Mouse (Mus musculus) CH12.LX (cell line): Measurements from ENCODE around the gene Mink1. TPM values are rescaled to one million over a fixed set of nuclear protein-coding genes. Genes with fewer than 3 reads are reported as not detected.

ENCODE experiments used
- DNase-seq: peaks from one replicate; pipeline ENCODE4 v3.0.0-alpha.2; 2013; ENCODE audit errors: extremely low read depth
- H3K27ac ChIP-seq: 2 replicates; pipeline ENCODE4 v1.5.1; 2012; ENCODE audit warnings: low read depth, mild to moderate bottlenecking, control low read depth, moderate library complexity; ENCODE audit not compliant: insufficient read depth
- H3K27me3 ChIP-seq: replicated peaks from 2 replicates; pipeline ENCODE3; 2012; ENCODE audit warnings: inconsistent platforms
- H3K36me3 ChIP-seq, 2 experiments: replicated peaks in 1 of 2; 2 replicates each; pipeline versions ENCODE3 to v1.6.1; 2012; ENCODE audit warnings: inconsistent platforms in 1 of 2, low read length in 1 of 2, mild to moderate bottlenecking in 1 of 2, mixed read lengths in 1 of 2, moderate library complexity in 1 of 2; ENCODE audit not compliant: control insufficient read depth in 1 of 2, insufficient read depth in 1 of 2
- H3K4me1 ChIP-seq, 2 experiments: 2 replicates each; pipeline ENCODE4 v1.6.1; 2012; ENCODE audit warnings: inconsistent platforms in 1 of 2, moderate library complexity in 1 of 2; ENCODE audit not compliant: insufficient read depth in 2 of 2, control insufficient read depth in 1 of 2
- H3K4me2 ChIP-seq: 2 replicates; pipeline ENCODE4 v1.6.1; 2012; ENCODE audit warnings: low read depth, mild to moderate bottlenecking, control low read depth; ENCODE audit not compliant: poor library complexity, insufficient read depth, severe bottlenecking
- H3K4me3 ChIP-seq, 3 experiments: fragments of 150-350 bp in 1 of 3; sonication (generic) in 1 of 3; replicated peaks in 1 of 3; 2 replicates each; pipeline versions ENCODE3 to v1.5.1; 2011 to 2012; ENCODE audit warnings: low read depth in 2 of 3, low read length in 2 of 3, mild to moderate bottlenecking in 2 of 3, moderate library complexity in 2 of 3, control low read depth in 1 of 3, improper control_type of control experiment in 1 of 3, inconsistent platforms in 1 of 3, mixed read lengths in 1 of 3; ENCODE audit not compliant: poor library complexity in 1 of 3
- H3K79me2 ChIP-seq: replicated peaks from 2 replicates; pipeline ENCODE4 v1.6.1; 2012; ENCODE audit warnings: mild to moderate bottlenecking, moderate library complexity; ENCODE audit not compliant: control insufficient read depth, poor library complexity, insufficient read depth, severe bottlenecking; ENCODE audit errors: extremely low read depth
- H3K9ac ChIP-seq: 2 replicates; pipeline ENCODE4 v1.6.1; 2012; ENCODE audit warnings: low read depth, mild to moderate bottlenecking, control low read depth, moderate library complexity; ENCODE audit not compliant: insufficient read depth
- H3K9me3 ChIP-seq: replicated peaks from 2 replicates; pipeline ENCODE3; 2012; ENCODE audit warnings: low read length, inconsistent platforms, mixed read lengths
- E2F4 ChIP-seq: IDR thresholded peaks from 2 replicates; pipeline ENCODE4 v1.6.1; 2011; ENCODE audit warnings: low read depth, low read length, improper control_type of control experiment; ENCODE audit not compliant: insufficient replicate concordance
- ELF1 ChIP-seq: IDR thresholded peaks from 2 replicates; pipeline ENCODE4 v1.6.1; 2014; ENCODE audit warnings: low read depth, mild to moderate bottlenecking, inconsistent platforms, low read length, improper control_type of control experiment
- EP300 ChIP-seq: IDR thresholded peaks from 2 replicates; pipeline ENCODE4 v1.6.1; 2011; ENCODE audit warnings: low read length, improper control_type of control experiment
- HCFC1 ChIP-seq: IDR thresholded peaks from 2 replicates; pipeline ENCODE4 v1.6.1; 2012; ENCODE audit warnings: low read depth, mild to moderate bottlenecking, inconsistent platforms, low read length, improper control_type of control experiment
- MEF2A ChIP-seq: IDR thresholded peaks from 2 replicates; pipeline ENCODE4 v1.6.1; 2014; ENCODE audit warnings: low read depth, mild to moderate bottlenecking, inconsistent platforms, low read length, improper control_type of control experiment, borderline replicate concordance
- MYC ChIP-seq: IDR thresholded peaks from 2 replicates; pipeline ENCODE4 v1.6.1; 2011; ENCODE audit warnings: low read depth, mild to moderate bottlenecking, improper control_type of control experiment, low read length
- NRF1 ChIP-seq: IDR thresholded peaks from 2 replicates; pipeline ENCODE4 v1.6.1; 2014; ENCODE audit warnings: low read depth, mild to moderate bottlenecking, inconsistent platforms, low read length, improper control_type of control experiment, moderate library complexity
- PAX5 ChIP-seq: IDR thresholded peaks from 2 replicates; pipeline ENCODE4 v1.6.1; 2012; ENCODE audit warnings: low read length, inconsistent platforms, mixed read lengths
- POLR2A ChIP-seq: IDR thresholded peaks from 2 replicates; pipeline ENCODE4 v1.6.1; 2011; ENCODE audit warnings: low read depth, mild to moderate bottlenecking, improper control_type of control experiment, low read length
- POLR2AphosphoS2 ChIP-seq: IDR thresholded peaks from 2 replicates; pipeline ENCODE4 v1.6.1; 2011; ENCODE audit warnings: low read depth, low read length, improper control_type of control experiment
- RAD21 ChIP-seq: IDR thresholded peaks from 2 replicates; pipeline ENCODE4 v1.6.1; 2011; ENCODE audit warnings: low read depth, mild to moderate bottlenecking, low read length, improper control_type of control experiment, moderate library complexity
- RCOR1 ChIP-seq: conservative IDR thresholded peaks from 2 replicates; pipeline ENCODE4 v1.6.1; 2012; ENCODE audit warnings: low read depth, mild to moderate bottlenecking, inconsistent platforms, low read length, improper control_type of control experiment
- SIN3A ChIP-seq: IDR thresholded peaks from 2 replicates; pipeline ENCODE4 v1.6.1; 2012; ENCODE audit warnings: low read length, improper control_type of control experiment, inconsistent platforms
- TCF12 ChIP-seq: IDR thresholded peaks from 2 replicates; pipeline ENCODE4 v1.6.1; 2014; ENCODE audit warnings: low read depth, mild to moderate bottlenecking, inconsistent platforms, low read length, improper control_type of control experiment
- UBTF ChIP-seq: IDR thresholded peaks from 2 replicates; pipeline ENCODE4 v1.6.1; 2012; ENCODE audit warnings: low read depth, mild to moderate bottlenecking, inconsistent platforms, low read length, improper control_type of control experiment, moderate library complexity
- ZC3H11A ChIP-seq: IDR thresholded peaks from 2 replicates; pipeline ENCODE4 v1.6.1; 2012; ENCODE audit warnings: low read depth, mild to moderate bottlenecking, inconsistent platforms, low read length, improper control_type of control experiment
- ZMIZ1 ChIP-seq: IDR thresholded peaks from 2 replicates; pipeline ENCODE4 v1.6.1; 2012; ENCODE audit warnings: low read depth, mild to moderate bottlenecking, inconsistent platforms, low read length, improper control_type of control experiment
- dilution Hi-C: fragments of 300-500 bp; cut with MboI; formaldehyde crosslinking; loops from 2 replicates; pipeline ENCODE4 v1.14.3; 2020; ENCODE audit warnings: low sequenced_read_pairs; ENCODE audit not compliant: extremely low pct_unique_long_range_greater_than_20kb, extremely low pct_ligation_motif_present
- in situ Hi-C: fragments of 300-500 bp; cut with MboI; formaldehyde crosslinking; loops from 3 replicates; pipeline ENCODE4 v1.14.3; 2019; ENCODE audit warnings: low sequenced_read_pairs, low pct_ligation_motif_present, low pct_unique_long_range_greater_than_20kb, mixed read lengths
- polyA plus RNA-seq: library from polyadenylated mRNA; unstranded; fragments of >175 nt; gene quantifications from 2 replicates; pipeline ENCODE4 v1.2.1, GENCODE M21; 2012; ENCODE audit warnings: low read depth; ENCODE audit not compliant: insufficient read length
- total RNA-seq, 2 experiments: library from RNA; depleted of rRNA; stranded (reverse); fragments of 300-350 nt in 1 of 2; fragments of >200 nt in 1 of 2; gene quantifications; 2 replicates each; pipeline ENCODE4 v1.2.3; 2012 to 2014

Gene Mink1
- total and polyA plus RNA-seq, 3 experiments, result 15.0 to 79.8 (median 31.2) TPM

DNA sequence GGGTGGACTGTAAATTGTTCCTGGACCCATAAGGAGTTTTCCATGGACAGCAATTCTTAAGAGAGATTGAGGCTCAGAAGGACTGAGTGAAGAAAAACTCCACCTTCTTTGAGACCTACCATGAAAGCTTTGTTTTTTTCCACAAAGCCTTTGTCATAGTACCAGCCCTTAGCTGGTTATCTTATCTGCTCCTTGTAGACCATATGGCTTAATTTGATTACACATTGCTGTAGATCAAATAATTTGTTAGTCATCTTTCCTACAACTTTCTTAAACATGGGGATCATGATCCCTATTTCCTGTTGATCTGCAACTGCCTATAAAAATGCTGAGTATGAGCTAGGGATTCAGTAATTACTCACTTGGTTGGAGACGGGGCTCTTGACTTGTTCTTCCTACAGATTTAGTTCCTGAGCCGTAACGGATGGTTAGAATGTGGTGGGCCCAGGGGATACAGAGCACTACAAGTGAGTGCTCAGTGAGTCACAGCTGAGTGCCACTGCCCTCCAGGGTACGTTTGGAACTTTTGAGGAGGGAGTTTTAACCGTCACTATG, 9.7 kb downstream of the Mink1 start:
- peaks cover 0 to 87% of the 10 kb centered on the region in 2 experiments; a peak in 2 of 4 replicates for H3K4me1 ChIP-seq
- no peak overlapping the region for H3K4me3 ChIP-seq
- H3K79me2 ChIP-seq, result peaks cover 7% of the 10 kb centered on the region
- in situ Hi-C loops, result no loop called here
- H3K9ac ChIP-seq, result no peak overlapping the region
- H3K4me2 ChIP-seq, result no peak overlapping the region
- no peak overlapping the region for H3K27ac ChIP-seq
- no peaks in the 10 kb centered on the region for H3K27me3 ChIP-seq
- dilution Hi-C loops, result no loop called here
- TF ChIP-seq EP300 (no peak), POLR2A (no peak), E2F4 (no peak), HCFC1 (no peak), ELF1 (no peak), TCF12 (no peak), UBTF (no peak), NRF1 (no peak), MYC (no peak), MEF2A (no peak), SIN3A (no peak), POLR2AphosphoS2 (no peak), ZC3H11A (no peak), ZMIZ1 (no peak), RAD21 (no peak)
- DNase-seq, result no peak
- H3K36me3 ChIP-seq, result peaks cover 7 to 75% of the 10 kb centered on the region in 2 experiments
- no peaks in the 10 kb centered on the region for H3K9me3 ChIP-seq

DNA sequence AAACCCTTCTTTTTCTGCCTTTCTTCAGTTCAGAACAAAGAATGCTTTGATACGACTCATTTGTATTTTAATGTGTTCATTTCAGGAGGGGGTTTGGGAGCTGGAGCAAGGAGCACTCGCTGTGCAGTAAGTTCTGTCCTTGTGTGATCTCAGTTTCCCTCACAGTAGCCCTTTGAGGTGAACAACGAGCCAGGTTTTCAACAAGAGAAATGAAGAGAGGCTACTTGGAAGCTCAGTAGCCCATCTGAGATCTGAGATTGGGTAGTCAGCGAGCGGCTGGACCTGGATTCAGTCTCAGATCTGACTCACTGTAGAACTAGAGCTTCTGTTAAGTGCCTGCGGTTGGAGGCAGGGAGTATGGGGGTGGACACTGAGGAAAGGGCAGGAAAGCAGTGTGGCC, 11.2 kb downstream of the Mink1 start:
- Histone ChIP-seq H3K36me3 (peaks cover 4 to 70% of the 10 kb centered on the region in 2 experiments), H3K4me3 (no peak overlapping the region), H3K9ac (no peak overlapping the region), H3K27ac (no peak overlapping the region), H3K4me1 (peaks cover 0 to 89% of the 10 kb centered on the region in 2 experiments; a peak in 3 of 4 replicates), H3K27me3 (no peaks in the 10 kb centered on the region), H3K4me2 (no peak overlapping the region), H3K79me2 (peaks cover 10% of the 10 kb centered on the region; the same call in 1 of the 2 replicates), H3K9me3 (no peaks in the 10 kb centered on the region)
- TF ChIP-seq NRF1 (no peak), PAX5 (no peak), RCOR1 (no peak)
- no peak for DNase-seq
- dilution Hi-C loops, result no loop called here
- in situ Hi-C loops, result no loop called here
